Mouse (Mus musculus): ENCODE data around the gene St7. TPM values are rescaled to one million over a fixed set of nuclear protein-coding genes. Genes with fewer than 3 reads are reported as not detected.

The St7 gene
- 39.3 and 40.5 TPM in 2 replicates for polyA plus RNA-seq (2015; fragmentation: Nextera tagmentation; extraction: Ambion mirVana)

GRCm38 (mm10) chr6:17692647-17693046 is at the start of gene St7:
St7 (plus strand) TSS chr6:17692933.
- 49% methylated on average over 7 of the region's 7 CpGs for WGBS
- H3K9me3 ChIP-seq (ENCODE audit: control insufficient read depth, low read length) = no peaks in the 10 kb centered on the region
- H3K4me1 ChIP-seq (replicated peaks; ENCODE audit: control insufficient read depth, insufficient read depth, low read length) = peaks cover 8% of the 10 kb centered on the region; the same call in 1 of the 2 replicates
- ATAC-seq (ENCODE audit: low read depth) = 0 out of 2 replicates have a peak, but pooled peaks have one; percentile 10
- peaks cover 4% of the 10 kb centered on the region for H3K36me3 ChIP-seq (ENCODE audit: control insufficient read depth, insufficient read depth, low read length)
- H3K27me3 ChIP-seq (ENCODE audit: control insufficient read depth, insufficient read depth, low read depth, low read length) = no peaks in the 10 kb centered on the region
- peak within 1 kb of the TSS; percentile 96 for H3K9ac ChIP-seq (ENCODE audit: low read length)
- H3K4me2 ChIP-seq (ENCODE audit: low read depth, low read length) = peak within 1 kb of the TSS; percentile 61
- H3K27ac ChIP-seq (ENCODE audit: low read length) = peak within 1 kb of the TSS; percentile 98
- peak within 1 kb of the TSS; percentile 85 for H3K4me3 ChIP-seq (ENCODE audit: low read length)

- Histone ChIP-seq H3K27ac (ENCODE audit: low read length) (no peak overlapping the region), H3K9ac (ENCODE audit: low read length) (no peak overlapping the region), H3K4me2 (ENCODE audit: low read depth, low read length) (no peak overlapping the region), H3K36me3 (ENCODE audit: control insufficient read depth, insufficient read depth, low read length) (peaks cover 13% of the 10 kb centered on the region), H3K27me3 (ENCODE audit: control insufficient read depth, insufficient read depth, low read depth, low read length) (no peaks in the 10 kb centered on the region), H3K4me3 (ENCODE audit: low read length) (no peak overlapping the region), H3K9me3 (ENCODE audit: control insufficient read depth, low read length) (no peaks in the 10 kb centered on the region), H3K4me1 (replicated peaks; ENCODE audit: control insufficient read depth, insufficient read depth, low read length) (peaks cover 14% of the 10 kb centered on the region)
- WGBS = 39% methylated on average over 3 of the region's 3 CpGs
- ATAC-seq (ENCODE audit: low read depth) = no peak
Measured at GRCm38 (mm10) chr6:17646107-17646506, 46.6 kb upstream of the St7 start.

GRCm38 (mm10) chr6:17652132-17652531 is 40.6 kb upstream of the St7 start:
- H3K27ac ChIP-seq (ENCODE audit: low read length) = no peak overlapping the region
- H3K4me3 ChIP-seq (ENCODE audit: low read length) = no peak overlapping the region
- H3K4me2 ChIP-seq (ENCODE audit: low read depth, low read length) = no peak overlapping the region
- H3K9ac ChIP-seq (ENCODE audit: low read length) = no peak overlapping the region
- peaks cover 24% of the 10 kb centered on the region for H3K36me3 ChIP-seq (ENCODE audit: control insufficient read depth, insufficient read depth, low read length)
- H3K27me3 ChIP-seq (ENCODE audit: control insufficient read depth, insufficient read depth, low read depth, low read length) = no peaks in the 10 kb centered on the region
- H3K9me3 ChIP-seq (ENCODE audit: control insufficient read depth, low read length) = no peaks in the 10 kb centered on the region
- ATAC-seq (ENCODE audit: low read depth) = no peak
- no peaks in the 10 kb centered on the region for H3K4me1 ChIP-seq (replicated peaks; ENCODE audit: control insufficient read depth, insufficient read depth, low read length)
- 68% methylated on average over 2 of the region's 2 CpGs for WGBS

GRCm38 (mm10) chr6:17655080-17655479 is 37.7 kb upstream of the St7 start:
- Histone ChIP-seq H3K4me2 (ENCODE audit: low read depth, low read length) (no peak overlapping the region), H3K27ac (ENCODE audit: low read length) (no peak overlapping the region), H3K4me1 (replicated peaks; ENCODE audit: control insufficient read depth, insufficient read depth, low read length) (no peaks in the 10 kb centered on the region), H3K4me3 (ENCODE audit: low read length) (no peak overlapping the region), H3K27me3 (ENCODE audit: control insufficient read depth, insufficient read depth, low read depth, low read length) (no peaks in the 10 kb centered on the region), H3K36me3 (ENCODE audit: control insufficient read depth, insufficient read depth, low read length) (peaks cover 24% of the 10 kb centered on the region), H3K9me3 (ENCODE audit: control insufficient read depth, low read length) (no peaks in the 10 kb centered on the region), H3K9ac (ENCODE audit: low read length) (no peak overlapping the region)
- WGBS = 90% methylated on average over 2 of the region's 2 CpGs
- no peak for ATAC-seq (ENCODE audit: low read depth)

GRCm38 (mm10) chr6:17657308-17657707 is 35.4 kb upstream of the St7 start:
- no peak overlapping the region for H3K27ac ChIP-seq (ENCODE audit: low read length)
- H3K9me3 ChIP-seq (ENCODE audit: control insufficient read depth, low read length) = no peaks in the 10 kb centered on the region
- H3K4me2 ChIP-seq (ENCODE audit: low read depth, low read length) = no peak overlapping the region
- no peak overlapping the region for H3K4me3 ChIP-seq (ENCODE audit: low read length)
- peaks cover 19% of the 10 kb centered on the region for H3K36me3 ChIP-seq (ENCODE audit: control insufficient read depth, insufficient read depth, low read length)
- no peaks in the 10 kb centered on the region for H3K4me1 ChIP-seq (replicated peaks; ENCODE audit: control insufficient read depth, insufficient read depth, low read length)
- H3K27me3 ChIP-seq (ENCODE audit: control insufficient read depth, insufficient read depth, low read depth, low read length) = no peaks in the 10 kb centered on the region
- no peak overlapping the region for H3K9ac ChIP-seq (ENCODE audit: low read length)
- 81% methylated on average over 1 of the region's 1 CpGs for WGBS
- ATAC-seq (ENCODE audit: low read depth) = no peak

- Histone ChIP-seq H3K27ac (ENCODE audit: low read length) (no peak overlapping the region), H3K4me3 (ENCODE audit: low read length) (no peak overlapping the region), H3K36me3 (ENCODE audit: control insufficient read depth, insufficient read depth, low read length) (peaks cover 43% of the 10 kb centered on the region), H3K4me1 (replicated peaks; ENCODE audit: control insufficient read depth, insufficient read depth, low read length) (no peaks in the 10 kb centered on the region), H3K4me2 (ENCODE audit: low read depth, low read length) (no peak overlapping the region), H3K27me3 (ENCODE audit: control insufficient read depth, insufficient read depth, low read depth, low read length) (no peaks in the 10 kb centered on the region), H3K9ac (ENCODE audit: low read length) (no peak overlapping the region), H3K9me3 (ENCODE audit: control insufficient read depth, low read length) (no peaks in the 10 kb centered on the region)
- WGBS = 92% methylated on average over 7 of the region's 7 CpGs
- ATAC-seq (ENCODE audit: low read depth) = no peak
Measured at GRCm38 (mm10) chr6:17665348-17665747, 27.4 kb upstream of the St7 start.

- Histone ChIP-seq H3K9me3 (ENCODE audit: control insufficient read depth, low read length) (no peaks in the 10 kb centered on the region), H3K27me3 (ENCODE audit: control insufficient read depth, insufficient read depth, low read depth, low read length) (no peaks in the 10 kb centered on the region), H3K4me2 (ENCODE audit: low read depth, low read length) (no peak overlapping the region), H3K36me3 (ENCODE audit: control insufficient read depth, insufficient read depth, low read length) (peaks cover 43% of the 10 kb centered on the region), H3K4me1 (replicated peaks; ENCODE audit: control insufficient read depth, insufficient read depth, low read length) (no peaks in the 10 kb centered on the region), H3K9ac (ENCODE audit: low read length) (no peak overlapping the region), H3K4me3 (ENCODE audit: low read length) (no peak overlapping the region), H3K27ac (ENCODE audit: low read length) (no peak overlapping the region)
- no peak for ATAC-seq (ENCODE audit: low read depth)
Measured at GRCm38 (mm10) chr6:17666024-17666423, 26.7 kb upstream of the St7 start.

- Histone ChIP-seq H3K4me1 (replicated peaks; ENCODE audit: control insufficient read depth, insufficient read depth, low read length) (no peaks in the 10 kb centered on the region), H3K4me2 (ENCODE audit: low read depth, low read length) (no peak overlapping the region), H3K4me3 (ENCODE audit: low read length) (no peak overlapping the region), H3K9me3 (ENCODE audit: control insufficient read depth, low read length) (no peaks in the 10 kb centered on the region), H3K36me3 (ENCODE audit: control insufficient read depth, insufficient read depth, low read length) (peaks cover 34% of the 10 kb centered on the region), H3K27ac (ENCODE audit: low read length) (no peak overlapping the region), H3K27me3 (ENCODE audit: control insufficient read depth, insufficient read depth, low read depth, low read length) (no peaks in the 10 kb centered on the region), H3K9ac (ENCODE audit: low read length) (no peak overlapping the region)
- 87% methylated on average over 3 of the region's 3 CpGs for WGBS
- ATAC-seq (ENCODE audit: low read depth) = no peak
Measured at GRCm38 (mm10) chr6:17667813-17668212, 24.9 kb upstream of the St7 start.

- Histone ChIP-seq H3K4me2 (ENCODE audit: low read depth, low read length) (no peak overlapping the region), H3K9ac (ENCODE audit: low read length) (no peak overlapping the region), H3K4me3 (ENCODE audit: low read length) (no peak overlapping the region), H3K27ac (ENCODE audit: low read length) (no peak overlapping the region), H3K4me1 (replicated peaks; ENCODE audit: control insufficient read depth, insufficient read depth, low read length) (no peaks in the 10 kb centered on the region), H3K36me3 (ENCODE audit: control insufficient read depth, insufficient read depth, low read length) (peaks cover 29% of the 10 kb centered on the region), H3K27me3 (ENCODE audit: control insufficient read depth, insufficient read depth, low read depth, low read length) (no peaks in the 10 kb centered on the region), H3K9me3 (ENCODE audit: control insufficient read depth, low read length) (no peaks in the 10 kb centered on the region)
- no peak for ATAC-seq (ENCODE audit: low read depth)
- WGBS = 95% methylated on average over 12 of the region's 12 CpGs
Measured at GRCm38 (mm10) chr6:17668334-17668733, 24.4 kb upstream of the St7 start.

- Histone ChIP-seq H3K4me2 (ENCODE audit: low read depth, low read length) (no peak overlapping the region), H3K9ac (ENCODE audit: low read length) (no peak overlapping the region), H3K27ac (ENCODE audit: low read length) (no peak overlapping the region), H3K36me3 (ENCODE audit: control insufficient read depth, insufficient read depth, low read length) (peaks cover 24% of the 10 kb centered on the region), H3K9me3 (ENCODE audit: control insufficient read depth, low read length) (no peaks in the 10 kb centered on the region), H3K4me1 (replicated peaks; ENCODE audit: control insufficient read depth, insufficient read depth, low read length) (no peaks in the 10 kb centered on the region), H3K27me3 (ENCODE audit: control insufficient read depth, insufficient read depth, low read depth, low read length) (no peaks in the 10 kb centered on the region), H3K4me3 (ENCODE audit: low read length) (no peak overlapping the region)
- WGBS = 71% methylated on average over 2 of the region's 2 CpGs
- ATAC-seq (ENCODE audit: low read depth) = no peak
Measured at GRCm38 (mm10) chr6:17669826-17670225, 22.9 kb upstream of the St7 start.

Measured in lung, embryonic 16.5 days (tissue).